Mouse (Mus musculus) T-cell, adult 2 months (primary cell): Measurements from ENCODE around the gene Pitpnm1.

Experiments used
- DNase-seq: peaks from one replicate; pipeline ENCODE4 v3.0.0; 2022; ENCODE audit warnings: low spot score

Pitpnm1 gene

DNA sequence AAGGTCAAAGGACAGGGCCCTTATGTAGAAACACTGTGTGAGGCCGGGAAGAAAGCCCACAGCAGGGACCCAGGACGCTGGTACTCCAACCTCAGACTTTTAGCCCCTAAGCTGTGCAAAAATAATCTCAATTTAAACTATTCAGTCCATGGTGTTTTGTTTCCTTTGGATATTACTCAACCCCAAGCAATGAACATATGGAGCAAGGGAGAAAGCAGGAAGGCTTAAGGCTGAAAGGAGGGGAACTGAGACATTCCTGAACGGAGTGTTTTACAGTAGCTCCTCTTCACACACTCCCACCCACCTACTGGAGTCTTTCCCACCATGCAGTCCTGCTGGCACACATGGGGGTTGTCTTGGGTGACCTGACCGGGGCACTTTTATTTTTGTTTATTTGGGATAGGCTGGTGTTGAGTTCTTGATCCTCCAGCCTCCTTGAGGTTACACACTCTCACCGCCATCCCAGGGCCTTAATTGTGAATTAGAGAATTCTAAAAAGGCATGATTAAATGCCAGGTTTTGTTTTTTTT lies 5.0 kb upstream of the Pitpnm1 start:
- DNase-seq, result no peak

DNA sequence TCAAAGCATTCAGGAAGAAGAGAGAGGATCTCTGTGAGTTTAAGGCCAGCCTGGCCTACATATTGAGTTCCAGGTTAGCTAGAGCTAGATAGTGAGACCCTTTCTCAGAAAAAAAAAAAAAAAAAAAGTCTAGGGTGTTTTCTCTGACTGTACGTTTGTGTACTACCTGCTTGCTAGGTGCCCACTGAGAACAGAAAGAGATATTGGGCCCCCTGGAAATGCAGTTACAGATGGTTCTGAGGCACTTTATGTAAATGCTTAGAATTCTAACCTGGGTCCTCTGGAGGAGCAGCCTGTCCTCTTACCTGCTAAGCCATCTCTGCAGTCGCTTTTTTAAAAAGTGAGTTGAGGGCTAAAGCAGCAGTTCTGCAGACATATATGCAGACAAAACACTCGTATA lies 4.0 kb upstream of the Pitpnm1 start:
- DNase-seq, result no peak

DNA sequence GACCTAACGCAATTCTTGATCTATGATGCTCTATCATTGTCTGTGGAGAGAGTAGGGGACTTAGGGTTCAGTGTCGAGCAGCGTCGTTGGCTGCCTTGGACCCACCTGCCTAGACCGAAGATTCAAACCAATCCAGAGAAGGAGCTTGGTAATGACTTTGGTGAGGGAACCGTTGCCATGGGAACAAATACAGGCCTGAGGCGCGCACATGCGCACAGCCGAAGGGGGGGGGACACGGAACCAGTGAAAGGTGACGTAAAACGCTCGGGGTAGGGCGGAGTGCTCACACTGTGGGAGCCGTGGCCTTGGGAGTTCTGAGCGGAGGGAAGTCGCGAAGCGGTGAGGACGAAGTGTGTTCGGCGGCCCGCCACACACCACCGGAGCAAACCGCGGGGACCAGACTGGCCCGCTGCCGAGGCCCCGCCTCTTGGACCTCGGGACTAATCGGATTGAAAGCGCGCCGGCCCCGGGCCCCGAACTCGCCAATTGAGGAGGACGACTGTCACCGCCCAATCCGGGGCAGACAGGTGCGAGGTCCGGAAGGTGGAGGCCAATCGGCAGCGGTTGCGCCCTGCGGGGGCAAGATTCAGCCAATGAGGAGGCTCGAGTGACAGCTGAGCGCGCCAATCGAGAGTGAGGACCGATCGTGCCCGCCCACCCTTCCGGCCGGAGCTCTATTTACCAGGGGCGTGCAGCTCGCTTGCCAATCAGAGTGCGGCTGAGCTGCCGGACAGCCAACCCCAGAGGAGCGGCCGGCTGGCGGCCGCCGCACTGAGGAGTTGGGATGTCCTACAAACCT lies 3.0 kb upstream of the Pitpnm1 start, which contains the start of gene Cdk2ap2:
Gene Cdk2ap2, plus strand, starts transcription at position 541 of the 799 bp plus-strand sequence.
- DNase-seq, result peak; percentile 98

DNA sequence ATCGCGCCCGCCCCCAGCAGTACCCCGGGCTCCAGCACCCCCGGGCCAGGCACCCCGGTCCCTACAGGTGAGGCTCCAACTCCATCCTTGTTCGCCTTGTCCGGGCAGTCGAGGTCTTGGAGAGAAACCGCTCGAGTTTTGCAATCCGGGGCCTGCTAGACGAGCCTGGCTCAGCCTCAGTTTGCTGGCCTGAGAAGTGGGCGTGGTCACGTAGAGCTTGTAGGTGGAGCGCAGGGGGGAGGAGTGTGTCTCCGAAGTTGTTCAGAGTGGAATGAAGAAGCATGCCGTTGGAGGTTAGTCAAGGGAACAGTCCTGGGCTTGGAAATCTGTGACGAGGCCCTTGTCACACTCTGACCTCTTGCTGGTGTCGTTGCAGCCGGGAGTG lies 2.4 kb upstream of the Pitpnm1 start:
- peak; percentile 77 for DNase-seq

DNA sequence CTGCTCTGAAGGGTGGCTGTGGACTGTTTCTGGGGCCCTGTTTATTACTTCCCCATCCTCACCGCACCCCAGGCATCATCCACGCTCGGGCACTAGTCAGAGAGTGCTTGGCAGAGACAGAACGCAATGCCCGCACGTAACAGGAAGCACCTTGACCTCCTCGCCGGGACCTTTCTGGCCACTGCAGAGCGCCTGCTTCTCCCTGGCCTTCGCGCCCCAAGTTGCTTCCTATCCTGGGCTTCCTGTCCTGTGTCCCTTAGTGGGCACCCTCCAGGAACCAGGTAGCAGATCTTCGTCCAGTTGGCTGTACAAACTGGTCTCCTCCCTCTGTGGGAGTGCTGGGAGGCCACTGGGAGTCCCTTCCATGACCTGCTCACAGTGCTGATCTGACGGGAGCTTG lies 1.4 kb upstream of the Pitpnm1 start:
- DNase-seq, result no peak

DNA sequence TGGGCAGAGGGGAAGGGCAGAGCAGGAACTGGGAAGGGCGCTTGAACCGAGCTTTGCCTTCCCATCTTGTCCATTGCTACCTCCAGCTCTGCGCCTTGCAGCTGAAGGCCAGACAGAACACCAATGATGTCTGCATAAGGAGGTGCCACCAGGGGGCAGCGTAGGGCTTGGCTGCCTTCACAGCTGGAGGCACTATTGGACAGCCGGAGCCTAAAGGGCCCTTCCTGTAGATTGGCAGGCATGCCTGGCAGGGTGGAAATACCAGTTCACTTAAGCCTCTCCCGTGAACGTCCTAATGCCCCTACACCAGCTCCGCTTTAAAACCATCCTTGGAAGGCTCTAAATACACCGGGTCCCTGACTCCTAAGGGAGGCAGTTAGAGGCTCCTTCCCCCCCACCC lies 742 bp upstream of the Pitpnm1 start:
- peak; percentile 91 for DNase-seq

DNA sequence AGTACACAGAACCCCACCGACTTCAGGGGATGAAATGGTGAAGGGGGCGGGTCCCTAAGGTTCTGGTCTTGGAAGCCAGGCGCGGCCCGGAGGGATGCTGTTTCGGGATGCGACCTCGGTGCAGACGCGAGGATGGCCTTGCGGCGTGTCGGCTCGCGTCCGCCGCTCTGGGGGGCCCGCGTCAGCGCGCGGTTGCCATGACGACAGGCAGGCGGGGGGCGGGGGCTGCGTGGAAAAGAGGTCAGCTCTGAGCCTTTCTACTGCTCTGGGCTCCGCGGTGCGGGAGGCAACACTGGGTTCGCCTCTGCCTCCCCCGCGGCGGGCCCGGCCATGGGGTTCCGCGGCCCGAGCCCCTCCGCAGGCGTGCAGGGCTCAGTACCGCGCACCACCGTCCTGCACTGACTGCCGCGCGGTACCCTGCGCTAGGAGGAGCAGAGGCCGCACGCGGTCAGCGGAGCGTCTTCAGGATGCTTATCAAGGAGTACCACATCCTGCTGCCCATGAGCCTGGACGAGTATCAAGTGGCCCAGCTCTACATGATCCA lies 992 bp downstream of the Pitpnm1 start:
- peak; percentile 44 for DNase-seq

DNA sequence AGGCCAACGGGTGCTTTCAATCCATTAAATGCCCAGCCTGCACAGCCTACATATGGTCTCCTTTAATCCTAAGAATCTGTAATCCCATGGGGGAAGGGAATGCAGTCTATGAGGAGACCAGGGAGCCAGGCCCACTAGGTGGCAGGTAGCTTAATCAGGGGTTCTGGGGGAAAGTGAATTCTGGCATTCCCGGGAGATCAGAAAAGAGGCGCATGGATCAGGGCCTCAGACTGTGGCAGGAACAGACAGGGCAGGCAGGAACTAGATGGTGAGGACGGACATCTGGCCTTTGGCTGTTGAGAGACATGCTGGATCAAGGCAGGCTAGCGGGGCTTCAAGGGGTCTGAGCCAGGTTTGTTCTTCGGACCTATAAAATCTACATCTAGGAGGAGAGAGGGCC lies 1.7 kb downstream of the Pitpnm1 start:
- DNase-seq, result no peak

DNA sequence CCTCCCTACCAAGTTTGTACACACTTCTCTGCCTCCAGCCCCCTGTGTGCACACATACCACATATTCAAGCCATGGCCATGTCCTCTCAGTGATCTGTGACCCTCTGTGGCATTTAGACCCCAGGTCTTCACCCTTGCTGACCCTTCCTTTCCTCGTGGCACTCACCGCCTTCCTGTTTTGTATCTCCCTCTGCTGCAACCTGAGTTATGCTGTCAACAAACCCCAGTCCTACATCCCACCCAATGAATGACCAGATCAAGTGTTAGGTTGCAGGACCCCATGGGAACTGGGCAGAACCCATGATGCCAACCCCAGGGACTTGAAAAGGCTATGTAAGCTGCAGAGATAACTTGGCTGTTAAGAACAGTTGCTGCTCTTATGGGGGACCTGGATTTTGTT lies 2.3 kb downstream of the Pitpnm1 start:
- DNase-seq, result no peak

DNA sequence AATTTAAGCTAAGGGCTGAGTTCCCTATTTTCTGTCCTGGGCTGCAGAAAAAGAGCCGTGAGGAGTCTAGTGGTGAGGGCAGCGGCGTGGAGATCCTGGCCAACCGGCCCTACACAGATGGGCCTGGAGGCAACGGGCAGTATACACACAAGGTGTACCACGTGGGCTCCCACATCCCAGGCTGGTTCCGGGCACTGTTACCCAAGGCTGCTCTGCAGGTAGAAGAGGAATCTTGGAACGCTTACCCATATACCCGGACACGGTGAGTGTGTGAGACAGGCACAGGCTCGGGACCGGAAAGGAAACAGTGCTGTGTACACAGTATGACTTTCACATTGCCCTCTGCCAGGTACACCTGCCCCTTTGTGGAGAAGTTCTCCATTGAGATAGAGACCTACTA lies 2.8 kb downstream of the Pitpnm1 start:
- DNase-seq, result no peak

DNA sequence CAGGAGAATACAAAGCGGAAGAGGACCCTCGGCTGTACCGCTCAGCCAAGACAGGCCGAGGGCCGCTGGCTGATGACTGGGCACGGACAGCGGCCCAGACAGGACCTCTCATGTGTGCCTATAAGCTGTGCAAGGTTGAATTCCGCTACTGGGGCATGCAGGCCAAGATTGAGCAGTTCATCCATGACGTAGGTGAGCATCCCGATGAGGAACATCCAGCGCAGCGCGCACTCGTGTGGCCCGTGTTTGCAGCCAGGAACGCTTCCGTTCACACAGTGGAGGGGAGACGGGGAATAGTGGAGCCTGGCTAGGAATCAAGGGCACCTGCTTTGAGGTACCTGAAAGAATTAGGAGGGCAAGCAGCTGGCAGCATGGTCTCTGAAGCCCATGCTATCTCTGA lies 3.5 kb downstream of the Pitpnm1 start:
- DNase-seq, result no peak

DNA sequence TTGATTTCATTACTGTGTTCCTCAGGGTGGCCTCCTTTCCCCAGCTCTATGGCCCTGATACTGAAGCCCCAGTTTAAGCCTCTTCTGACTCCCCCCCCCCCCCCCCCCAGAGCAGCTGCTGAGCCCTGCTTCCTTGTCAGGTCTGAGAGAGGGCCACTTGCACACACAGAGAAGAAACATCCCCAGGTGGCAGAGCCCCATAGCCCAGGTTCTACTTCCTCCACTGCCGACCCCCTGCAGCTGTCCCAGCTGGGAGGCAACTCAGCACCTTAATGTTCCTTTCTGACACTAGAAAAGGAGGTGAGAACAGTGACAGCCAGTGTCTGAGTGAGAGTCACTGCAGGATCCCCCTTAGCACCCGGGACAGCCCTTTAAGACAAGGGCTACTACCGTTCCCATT lies 4.0 kb downstream of the Pitpnm1 start:
- DNase-seq, result no peak

DNA sequence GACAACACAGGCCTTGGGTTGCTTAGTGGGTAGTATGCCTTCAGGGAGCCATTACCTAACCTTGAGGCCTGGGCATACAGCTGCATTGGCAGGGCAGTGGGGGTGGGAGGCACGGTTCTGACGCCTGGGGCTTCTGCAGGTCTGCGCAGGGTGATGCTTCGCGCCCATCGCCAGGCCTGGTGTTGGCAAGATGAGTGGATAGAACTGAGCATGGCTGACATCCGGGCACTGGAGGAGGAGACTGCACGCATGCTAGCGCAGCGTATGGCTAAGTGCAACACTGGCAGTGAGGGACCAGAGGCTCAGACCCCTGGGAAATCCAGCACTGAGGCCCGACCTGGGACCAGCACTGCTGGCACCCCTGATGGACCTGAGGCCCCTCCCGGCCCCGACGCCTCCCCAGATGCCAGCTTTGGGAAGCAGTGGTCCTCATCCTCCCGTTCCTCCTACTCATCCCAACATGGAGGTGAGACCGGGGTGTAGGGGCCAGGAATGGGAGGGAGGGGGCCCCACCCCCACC lies 4.9 kb downstream of the Pitpnm1 start:
- no peak for DNase-seq

DNA sequence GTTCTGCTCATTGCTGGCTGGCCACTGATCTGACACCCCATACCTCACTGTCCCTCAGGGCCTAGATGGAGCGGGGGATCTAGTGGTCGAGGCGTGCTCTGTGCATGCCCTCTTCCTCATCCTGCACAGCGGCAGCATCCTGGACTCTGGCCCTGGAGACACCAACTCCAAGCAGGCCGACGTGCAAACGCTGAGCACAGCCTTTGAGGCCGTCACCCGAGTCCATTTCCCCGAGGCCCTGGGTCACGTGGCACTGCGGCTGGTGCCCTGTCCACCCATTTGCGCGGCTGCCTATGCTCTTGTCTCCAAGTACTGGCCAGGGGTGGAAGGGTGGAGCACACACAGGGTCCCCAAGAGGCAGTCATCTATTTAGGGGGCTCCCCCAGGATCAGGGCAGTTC lies 6.9 kb downstream of the Pitpnm1 start:
- DNase-seq, result no peak

DNA sequence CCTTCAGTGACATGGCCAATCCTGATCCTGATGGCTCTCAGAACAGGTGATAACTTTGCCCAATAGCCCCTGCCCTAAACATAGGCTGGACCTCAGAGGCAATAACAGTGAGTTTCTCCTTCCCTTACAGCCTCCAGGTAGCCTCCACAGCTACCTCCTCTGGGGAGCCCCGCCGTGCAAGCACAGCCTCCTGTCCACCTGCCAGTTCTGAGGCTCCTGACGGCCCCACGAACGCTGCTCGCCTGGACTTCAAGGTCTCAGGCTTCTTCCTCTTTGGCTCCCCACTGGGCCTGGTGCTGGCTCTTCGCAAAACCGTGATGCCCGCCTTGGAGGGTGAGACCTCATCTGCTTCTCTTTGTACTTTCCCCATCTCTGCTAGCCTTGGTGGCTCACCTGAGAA lies 8.7 kb downstream of the Pitpnm1 start:
- DNase-seq, result no peak

DNA sequence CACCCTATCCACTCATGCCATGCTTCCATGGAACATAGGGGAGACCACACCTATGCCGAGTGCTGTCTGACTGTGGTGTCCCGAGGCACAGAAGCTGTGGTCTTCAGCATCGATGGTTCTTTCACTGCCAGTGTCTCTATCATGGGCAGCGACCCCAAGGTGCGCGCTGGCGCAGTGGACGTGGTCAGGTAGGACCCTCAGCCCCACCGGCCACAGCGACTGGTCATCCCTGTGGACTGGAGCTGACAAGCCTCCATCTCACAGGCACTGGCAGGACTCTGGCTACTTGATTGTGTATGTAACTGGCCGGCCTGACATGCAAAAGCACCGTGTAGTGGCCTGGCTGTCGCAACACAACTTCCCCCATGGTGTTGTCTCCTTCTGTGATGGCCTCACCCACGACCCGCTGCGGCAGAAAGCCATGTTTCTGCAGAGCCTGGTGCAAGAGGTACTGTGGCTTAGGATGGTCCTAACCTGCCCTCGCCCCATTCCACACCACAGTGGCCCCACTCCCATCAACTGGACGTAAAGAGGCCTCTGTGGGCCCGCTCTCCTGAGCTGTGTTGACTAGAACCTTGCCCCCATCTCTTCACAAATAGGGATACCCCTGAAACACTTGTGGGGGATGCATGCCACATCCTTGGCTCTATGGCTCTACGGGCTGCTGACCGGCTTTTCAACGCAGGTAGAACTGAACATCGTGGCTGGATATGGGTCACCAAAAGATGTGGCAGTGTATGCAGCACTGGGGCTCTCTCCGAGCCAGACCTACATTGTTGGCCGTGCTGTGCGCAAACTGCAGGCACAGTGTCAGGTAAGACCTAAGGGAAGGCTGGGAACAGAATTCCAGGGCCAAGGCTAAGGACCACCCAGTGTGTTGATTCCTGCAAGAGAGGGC lies 12.5 kb downstream of the Pitpnm1 start:
- DNase-seq, result no peak

DNA sequence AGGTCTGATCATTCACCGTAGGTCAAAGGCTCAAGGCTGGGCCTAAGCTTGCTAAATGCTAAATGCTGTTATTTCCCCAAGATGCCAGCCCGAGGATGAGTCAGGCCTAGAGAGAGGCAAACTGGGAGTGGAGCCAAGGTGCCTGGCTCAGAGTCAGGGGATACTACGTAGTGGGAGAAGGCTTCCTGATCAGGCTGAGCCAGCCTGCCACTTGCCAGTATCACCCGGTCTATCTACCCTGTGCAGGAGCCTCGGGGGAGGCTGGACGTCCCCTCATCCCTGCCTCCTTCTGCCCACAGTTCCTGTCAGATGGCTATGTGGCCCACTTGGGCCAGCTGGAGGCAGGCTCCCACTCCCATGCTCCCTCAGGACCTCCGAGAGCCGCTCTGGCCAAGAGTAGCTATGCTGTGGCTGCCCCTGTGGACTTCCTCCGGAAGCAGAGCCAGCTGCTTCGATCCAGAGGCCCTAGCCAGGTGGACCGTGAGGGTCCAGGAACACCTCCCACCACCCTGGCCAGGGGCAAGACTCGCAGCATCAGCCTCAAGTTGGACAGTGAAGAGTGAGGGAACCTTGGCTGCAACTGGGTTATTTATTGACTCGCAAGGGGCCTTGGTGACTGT lies 13.5 kb downstream of the Pitpnm1 start:
- no peak for DNase-seq

DNA sequence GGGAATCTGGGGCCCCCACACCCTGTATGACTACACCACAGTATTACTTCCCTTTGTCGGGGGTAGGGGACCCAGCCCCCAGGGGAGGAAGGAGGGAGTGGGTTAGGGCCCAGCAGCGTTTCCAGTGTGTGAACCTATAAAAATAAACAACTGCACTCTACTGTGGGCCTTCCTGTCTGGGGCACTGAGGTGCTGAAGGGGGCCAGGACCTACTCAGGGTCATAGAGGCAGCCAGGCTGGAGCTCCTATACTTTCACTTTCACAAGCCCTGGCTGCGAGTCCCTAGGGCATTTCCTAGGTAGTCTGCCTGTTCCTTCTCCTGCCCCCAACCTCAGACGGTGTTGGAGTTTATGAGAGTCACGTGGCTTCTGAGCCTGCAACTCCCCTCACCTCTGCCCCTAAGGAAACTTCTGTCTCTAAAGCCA lies 14.0 kb downstream of the Pitpnm1 start:
- peak; percentile 77 for DNase-seq

DNA sequence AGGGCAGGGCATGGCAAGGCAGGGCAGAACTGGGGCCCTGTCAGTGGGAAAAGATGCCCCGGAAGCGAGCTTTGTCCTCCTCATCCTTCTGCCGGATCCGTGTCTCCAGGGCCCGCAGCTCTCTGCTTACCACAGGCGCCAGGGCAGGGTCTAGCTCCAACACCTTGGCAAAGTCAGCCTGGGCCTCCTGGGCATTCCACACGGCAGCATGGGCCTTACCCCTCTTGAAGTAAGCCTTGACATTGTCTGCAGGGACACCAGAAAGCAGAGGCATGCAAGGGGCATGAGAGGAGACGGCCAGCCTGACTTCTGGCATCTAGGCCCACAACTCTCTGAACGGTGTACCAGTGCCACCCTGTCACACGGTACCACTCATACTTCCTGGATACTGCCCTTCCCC lies 14.8 kb downstream of the Pitpnm1 start:
- no peak for DNase-seq

DNA sequence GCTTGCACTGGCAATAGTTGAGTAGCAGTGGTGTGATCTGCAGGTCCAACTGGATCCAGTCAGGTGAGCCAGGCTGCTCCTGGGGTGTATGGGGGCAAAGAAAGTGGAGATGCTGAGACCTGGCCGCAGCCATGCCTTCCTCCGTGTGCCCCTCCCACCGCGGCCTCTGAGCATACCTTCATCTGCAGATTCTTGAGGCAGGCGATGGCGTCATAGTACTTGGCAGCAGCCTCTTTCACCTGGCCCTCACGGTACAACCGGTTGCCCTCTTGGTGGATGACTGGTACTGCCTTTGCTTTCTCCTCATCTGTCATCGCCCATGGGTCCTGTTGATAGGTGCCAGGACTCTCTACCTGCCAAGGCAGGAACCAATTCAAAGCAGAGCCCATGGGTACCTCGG lies 15.3 kb downstream of the Pitpnm1 start:
- DNase-seq, result no peak

DNA sequence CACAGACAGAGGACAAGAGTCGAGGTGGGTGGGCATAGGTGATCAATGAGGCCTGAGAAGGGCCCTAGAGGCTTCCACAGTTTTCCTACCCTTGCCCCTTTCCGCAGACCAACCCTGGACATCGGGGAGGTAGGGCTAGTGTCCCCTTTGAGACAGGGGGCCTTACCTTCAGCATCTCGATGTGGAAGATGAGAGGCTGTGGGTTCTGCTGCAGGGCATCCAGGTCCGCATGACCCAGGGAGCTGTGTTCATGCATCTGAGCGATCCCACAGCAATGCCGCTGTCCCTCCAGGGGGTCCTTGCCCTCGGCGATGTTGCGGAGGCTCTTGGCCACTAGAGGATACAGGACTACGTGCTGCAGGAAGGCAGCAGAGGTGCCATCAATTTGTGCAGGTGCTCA lies 16.0 kb downstream of the Pitpnm1 start:
- no peak for DNase-seq

DNA sequence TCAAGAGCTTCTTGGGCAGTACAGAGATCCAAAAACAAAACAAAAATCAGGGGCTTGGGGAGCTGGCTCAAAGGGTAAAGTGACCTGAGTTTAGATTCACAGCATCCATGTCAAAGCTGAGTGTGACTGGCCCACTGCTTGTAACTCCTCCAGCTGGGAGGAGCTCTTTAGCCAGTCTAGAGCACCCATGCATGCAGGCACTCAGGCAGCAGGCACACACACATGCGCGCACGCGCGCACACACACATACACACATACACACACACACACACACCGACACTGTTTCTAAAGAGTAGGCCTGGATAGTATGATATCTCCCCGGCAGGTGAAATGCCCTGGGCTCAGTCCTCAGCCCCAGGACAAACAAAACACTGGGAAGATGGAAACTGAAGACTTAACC lies 17.2 kb downstream of the Pitpnm1 start:
- peak; percentile 23 for DNase-seq
